Mouse (Mus musculus): ENCODE data around the gene Nmt1. TPM values are rescaled to one million over a fixed set of nuclear protein-coding genes. Genes with fewer than 3 reads are reported as not detected.

Gene Nmt1
- polyA plus RNA-seq, 1 experiment from 2014 or later = 26.8 TPM

GRCm38 (mm10) chr11:103046286-103046685 is 18.3 kb downstream of the Nmt1 start:
- no peak for ATAC-seq
- Histone ChIP-seq H3K27ac (ENCODE audit: low read length) (no peak overlapping the region), H3K36me3 (ENCODE audit: control insufficient read depth, insufficient read depth, low read length) (peaks cover 20% of the 10 kb centered on the region), H3K4me3 (ENCODE audit: low read depth, low read length) (no peak overlapping the region), H3K4me1 (ENCODE audit: control insufficient read depth, insufficient read depth, low read length) (no peaks in the 10 kb centered on the region), H3K27me3 (ENCODE audit: control insufficient read depth, insufficient read depth, low read depth, low read length) (no peaks in the 10 kb centered on the region), H3K9me3 (replicated peaks; ENCODE audit: control insufficient read depth, low read length, poor library complexity, severe bottlenecking) (no peaks in the 10 kb centered on the region), H3K4me2 (ENCODE audit: low read length) (no peak overlapping the region), H3K9ac (ENCODE audit: low read depth, low read length) (no peak overlapping the region)
- 65% methylated on average over 8 of the region's 8 CpGs for WGBS

DNA sequence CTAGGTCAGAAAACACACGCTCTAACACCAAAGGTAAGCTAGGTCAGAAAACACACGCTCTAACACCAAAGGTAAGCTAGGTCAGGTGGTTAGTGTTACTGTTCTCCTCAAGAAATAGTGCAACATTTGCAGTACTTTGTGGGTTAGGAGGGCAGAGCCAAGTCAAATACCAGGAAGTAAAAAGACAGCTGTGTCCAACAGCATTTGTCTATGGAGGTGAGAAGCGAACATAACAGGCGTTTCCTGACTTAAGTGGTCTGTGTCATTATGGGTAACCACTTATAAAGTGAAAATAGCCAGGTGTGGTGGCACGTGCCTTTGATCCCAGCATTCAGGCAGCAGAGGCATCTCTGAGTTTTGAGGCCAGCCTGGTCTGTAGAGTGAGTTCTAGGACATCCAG is 21.6 kb downstream of the Nmt1 start:
- H3K9me3 ChIP-seq (replicated peaks; ENCODE audit: control insufficient read depth, low read length, poor library complexity, severe bottlenecking) = no peaks in the 10 kb centered on the region
- no peak overlapping the region for H3K27ac ChIP-seq (ENCODE audit: low read length)
- peaks cover 13% of the 10 kb centered on the region for H3K36me3 ChIP-seq (ENCODE audit: control insufficient read depth, insufficient read depth, low read length)
- 94% methylated on average over 5 of the region's 5 CpGs for WGBS
- no peaks in the 10 kb centered on the region for H3K4me1 ChIP-seq (ENCODE audit: control insufficient read depth, insufficient read depth, low read length)
- no peak for ATAC-seq
- H3K27me3 ChIP-seq (ENCODE audit: control insufficient read depth, insufficient read depth, low read depth, low read length) = no peaks in the 10 kb centered on the region
- no peak overlapping the region for H3K9ac ChIP-seq (ENCODE audit: low read depth, low read length)
- no peak overlapping the region for H3K4me2 ChIP-seq (ENCODE audit: low read length)
- no peak overlapping the region for H3K4me3 ChIP-seq (ENCODE audit: low read depth, low read length)

DNA sequence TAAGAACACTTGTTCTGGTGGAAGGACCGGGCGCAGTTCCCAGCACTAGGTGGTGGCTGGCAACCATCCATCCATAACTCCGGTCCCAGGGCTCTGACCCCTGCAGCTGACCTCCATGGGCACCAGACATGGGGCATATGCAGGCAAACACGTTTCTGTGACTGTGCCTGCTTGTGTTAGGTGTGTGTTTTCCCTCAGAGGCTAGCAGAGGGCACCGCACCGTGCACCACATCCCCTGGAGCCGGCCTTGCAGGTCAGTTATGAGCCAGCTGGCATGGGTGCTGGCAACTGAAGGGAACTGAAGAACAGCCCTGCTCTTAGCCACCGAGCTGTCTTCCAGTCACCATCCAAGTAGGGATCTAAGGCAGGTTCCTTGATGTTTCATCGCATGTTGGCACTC is 22.2 kb downstream of the Nmt1 start:
- Histone ChIP-seq H3K4me2 (ENCODE audit: low read length) (no peak overlapping the region), H3K27me3 (ENCODE audit: control insufficient read depth, insufficient read depth, low read depth, low read length) (no peaks in the 10 kb centered on the region), H3K4me3 (ENCODE audit: low read depth, low read length) (no peak overlapping the region), H3K9ac (ENCODE audit: low read depth, low read length) (no peak overlapping the region), H3K36me3 (ENCODE audit: control insufficient read depth, insufficient read depth, low read length) (peaks cover 8% of the 10 kb centered on the region), H3K27ac (ENCODE audit: low read length) (no peak overlapping the region), H3K9me3 (replicated peaks; ENCODE audit: control insufficient read depth, low read length, poor library complexity, severe bottlenecking) (no peaks in the 10 kb centered on the region), H3K4me1 (ENCODE audit: control insufficient read depth, insufficient read depth, low read length) (no peaks in the 10 kb centered on the region)
- ATAC-seq = no peak
- 92% methylated on average over 9 of the region's 9 CpGs for WGBS

DNA sequence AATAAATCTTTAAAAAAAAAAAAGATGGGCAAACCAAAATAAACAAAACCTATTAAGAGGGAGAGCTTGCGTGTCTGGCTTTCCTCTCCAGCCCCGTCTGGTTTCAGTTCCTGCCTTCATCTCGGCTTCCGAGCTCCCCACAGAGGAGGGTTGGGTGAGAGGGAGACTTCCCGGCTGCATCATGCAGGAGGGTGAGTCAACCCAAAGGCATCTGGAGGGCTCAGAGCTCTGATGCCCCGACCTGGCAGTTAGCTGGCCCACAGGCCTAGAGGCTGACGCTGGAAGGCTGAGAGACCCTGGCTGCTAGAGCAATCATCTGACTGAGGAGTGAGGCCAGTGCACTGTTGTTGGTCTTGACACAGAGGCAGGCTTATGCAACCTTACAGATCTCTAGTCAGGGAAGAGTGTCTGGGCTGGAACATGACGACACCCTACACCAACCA is 23.3 kb downstream of the Nmt1 start:
- WGBS = 89% methylated on average over 8 of the region's 8 CpGs
- H3K4me2 ChIP-seq (ENCODE audit: low read length) = no peak overlapping the region
- H3K4me3 ChIP-seq (ENCODE audit: low read depth, low read length) = no peak overlapping the region
- H3K27ac ChIP-seq (ENCODE audit: low read length) = no peak overlapping the region
- no peaks in the 10 kb centered on the region for H3K4me1 ChIP-seq (ENCODE audit: control insufficient read depth, insufficient read depth, low read length)
- no peak for ATAC-seq
- H3K9me3 ChIP-seq (replicated peaks; ENCODE audit: control insufficient read depth, low read length, poor library complexity, severe bottlenecking) = no peaks in the 10 kb centered on the region
- peaks cover 5% of the 10 kb centered on the region; the same call in 1 of the 2 replicates for H3K36me3 ChIP-seq (ENCODE audit: control insufficient read depth, insufficient read depth, low read length)
- no peak overlapping the region for H3K9ac ChIP-seq (ENCODE audit: low read depth, low read length)
- H3K27me3 ChIP-seq (ENCODE audit: control insufficient read depth, insufficient read depth, low read depth, low read length) = no peaks in the 10 kb centered on the region

DNA sequence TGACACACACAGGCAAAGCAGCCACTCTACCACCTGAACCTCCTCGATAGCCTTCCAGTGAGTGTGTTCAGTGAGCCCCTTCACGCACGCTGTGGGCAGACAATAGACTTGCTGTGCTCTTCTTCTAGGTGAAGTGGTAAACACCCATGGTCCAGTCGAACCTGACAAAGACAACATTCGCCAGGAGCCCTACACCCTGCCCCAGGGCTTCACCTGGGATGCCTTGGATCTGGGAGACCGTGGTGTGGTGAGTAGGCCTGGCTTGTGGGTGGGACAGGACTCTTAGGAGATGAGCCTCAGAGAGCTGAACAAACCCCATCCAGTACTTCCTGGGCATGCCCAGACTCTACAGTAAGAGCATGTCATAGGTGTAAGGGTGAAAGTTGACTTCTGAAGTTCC is 24.1 kb downstream of the Nmt1 start:
- Histone ChIP-seq H3K9ac (ENCODE audit: low read depth, low read length) (no peak overlapping the region), H3K4me3 (ENCODE audit: low read depth, low read length) (no peak overlapping the region), H3K27me3 (ENCODE audit: control insufficient read depth, insufficient read depth, low read depth, low read length) (no peaks in the 10 kb centered on the region), H3K4me2 (ENCODE audit: low read length) (no peak overlapping the region), H3K9me3 (replicated peaks; ENCODE audit: control insufficient read depth, low read length, poor library complexity, severe bottlenecking) (no peaks in the 10 kb centered on the region), H3K4me1 (ENCODE audit: control insufficient read depth, insufficient read depth, low read length) (no peaks in the 10 kb centered on the region), H3K27ac (ENCODE audit: low read length) (no peak overlapping the region), H3K36me3 (ENCODE audit: control insufficient read depth, insufficient read depth, low read length) (peaks cover 8% of the 10 kb centered on the region; the same call in 1 of the 2 replicates)
- WGBS = 93% methylated on average over 6 of the region's 6 CpGs
- no peak for ATAC-seq

DNA sequence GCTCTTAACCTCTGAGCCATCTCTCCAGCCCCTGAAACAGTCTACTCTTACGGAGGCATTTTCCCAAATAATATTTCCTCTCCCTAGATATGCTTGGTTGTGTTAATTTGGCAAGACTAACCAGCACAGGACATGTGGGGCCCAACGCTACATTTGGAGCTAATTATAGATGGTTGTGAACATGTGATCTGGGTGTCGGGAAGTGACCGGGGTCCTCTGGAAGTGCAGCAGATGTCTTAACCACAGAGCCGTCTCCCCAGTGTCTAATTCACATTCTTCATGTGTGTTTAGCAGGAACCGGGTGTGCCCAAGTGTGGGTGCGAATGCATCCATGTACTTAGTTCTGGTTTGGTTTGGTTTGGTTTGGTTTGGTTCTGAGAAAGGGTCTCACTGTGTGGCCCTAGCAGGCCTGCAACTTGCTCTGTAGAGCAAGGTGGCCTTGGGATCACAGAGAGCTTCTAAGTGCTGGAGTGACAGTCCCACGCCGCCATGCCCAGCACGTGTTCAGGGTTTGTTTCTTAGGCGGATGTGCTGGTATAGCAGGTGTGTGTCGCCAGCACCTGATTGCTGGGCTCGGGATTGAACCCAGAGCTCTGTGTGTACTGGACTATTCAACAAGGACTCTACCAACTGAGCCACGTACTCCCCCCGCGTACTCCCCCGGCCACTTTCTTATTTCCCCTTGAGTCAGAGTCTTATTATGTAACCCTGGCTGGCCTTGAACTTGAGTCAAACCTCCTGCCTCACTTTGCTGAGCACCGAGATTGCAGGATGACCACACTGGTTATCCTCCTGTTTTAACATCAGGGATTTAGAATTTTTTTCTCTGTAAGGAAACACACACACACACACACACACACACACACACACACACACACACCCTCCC is 25.4 kb downstream of the Nmt1 start:
- Histone ChIP-seq H3K9ac (ENCODE audit: low read depth, low read length) (no peak overlapping the region), H3K4me3 (ENCODE audit: low read depth, low read length) (no peak overlapping the region), H3K27me3 (ENCODE audit: control insufficient read depth, insufficient read depth, low read depth, low read length) (no peaks in the 10 kb centered on the region), H3K27ac (ENCODE audit: low read length) (no peak overlapping the region), H3K4me1 (ENCODE audit: control insufficient read depth, insufficient read depth, low read length) (no peaks in the 10 kb centered on the region), H3K36me3 (ENCODE audit: control insufficient read depth, insufficient read depth, low read length) (peaks cover 14% of the 10 kb centered on the region; the same call in 1 of the 2 replicates), H3K9me3 (replicated peaks; ENCODE audit: control insufficient read depth, low read length, poor library complexity, severe bottlenecking) (no peaks in the 10 kb centered on the region), H3K4me2 (ENCODE audit: low read length) (no peak overlapping the region)
- no peak for ATAC-seq
- WGBS = 96% methylated on average over 18 of the region's 18 CpGs

DNA sequence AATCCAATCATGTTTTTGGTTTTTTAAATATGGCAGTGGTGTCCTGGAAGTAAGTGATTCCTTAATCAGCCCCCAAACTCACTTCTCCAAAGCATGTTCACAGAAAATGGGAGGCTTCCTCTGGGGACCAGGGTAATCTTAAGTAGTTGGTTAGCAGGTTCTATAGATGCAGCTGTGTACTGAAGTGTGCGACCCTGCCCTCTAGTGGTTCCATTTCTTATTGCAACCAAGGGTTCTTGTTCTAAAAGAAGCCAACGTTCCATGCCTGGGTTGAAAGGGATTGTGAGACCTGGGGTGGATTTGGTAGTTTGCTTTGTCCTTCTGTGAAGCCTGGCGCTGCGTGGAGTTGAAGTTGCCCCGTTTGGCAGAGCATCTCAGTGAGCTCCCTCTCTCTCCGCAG is 26.8 kb downstream of the Nmt1 start:
- Histone ChIP-seq H3K36me3 (ENCODE audit: control insufficient read depth, insufficient read depth, low read length) (peaks cover 19% of the 10 kb centered on the region; the same call in 1 of the 2 replicates), H3K9ac (ENCODE audit: low read depth, low read length) (no peak overlapping the region), H3K27me3 (ENCODE audit: control insufficient read depth, insufficient read depth, low read depth, low read length) (no peaks in the 10 kb centered on the region), H3K4me3 (ENCODE audit: low read depth, low read length) (no peak overlapping the region), H3K4me1 (ENCODE audit: control insufficient read depth, insufficient read depth, low read length) (no peaks in the 10 kb centered on the region), H3K4me2 (ENCODE audit: low read length) (no peak overlapping the region), H3K9me3 (replicated peaks; ENCODE audit: control insufficient read depth, low read length, poor library complexity, severe bottlenecking) (no peaks in the 10 kb centered on the region), H3K27ac (ENCODE audit: low read length) (no peak overlapping the region)
- WGBS = 41% methylated on average over 6 of the region's 6 CpGs
- 0 out of 2 replicates have a peak, but pooled peaks have one; percentile 32 for ATAC-seq

- Histone ChIP-seq H3K27me3 (ENCODE audit: control insufficient read depth, insufficient read depth, low read depth, low read length) (no peaks in the 10 kb centered on the region), H3K4me3 (ENCODE audit: low read depth, low read length) (no peak overlapping the region), H3K36me3 (ENCODE audit: control insufficient read depth, insufficient read depth, low read length) (peaks cover 23% of the 10 kb centered on the region), H3K9me3 (replicated peaks; ENCODE audit: control insufficient read depth, low read length, poor library complexity, severe bottlenecking) (no peaks in the 10 kb centered on the region), H3K27ac (ENCODE audit: low read length) (no peak overlapping the region), H3K9ac (ENCODE audit: low read depth, low read length) (no peak overlapping the region), H3K4me2 (ENCODE audit: low read length) (no peak overlapping the region), H3K4me1 (ENCODE audit: control insufficient read depth, insufficient read depth, low read length) (no peaks in the 10 kb centered on the region)
- WGBS = 95% methylated on average over 7 of the region's 7 CpGs
- no peak for ATAC-seq
These were observed 28.6 kb downstream of the Nmt1 start for GRCm38 (mm10) chr11:103056636-103057035.

GRCm38 (mm10) chr11:103058499-103059085 is 30.6 kb downstream of the Nmt1 start:
- no peak overlapping the region for H3K27ac ChIP-seq (ENCODE audit: low read length)
- 80% methylated on average over 3 of the region's 3 CpGs for WGBS
- H3K4me2 ChIP-seq (ENCODE audit: low read length) = no peak overlapping the region
- H3K4me3 ChIP-seq (ENCODE audit: low read depth, low read length) = no peak overlapping the region
- H3K9ac ChIP-seq (ENCODE audit: low read depth, low read length) = no peak overlapping the region
- H3K4me1 ChIP-seq (ENCODE audit: control insufficient read depth, insufficient read depth, low read length) = no peaks in the 10 kb centered on the region
- no peak for ATAC-seq
- no peaks in the 10 kb centered on the region for H3K27me3 ChIP-seq (ENCODE audit: control insufficient read depth, insufficient read depth, low read depth, low read length)
- H3K36me3 ChIP-seq (ENCODE audit: control insufficient read depth, insufficient read depth, low read length) = peaks cover 30% of the 10 kb centered on the region
- H3K9me3 ChIP-seq (replicated peaks; ENCODE audit: control insufficient read depth, low read length, poor library complexity, severe bottlenecking) = no peaks in the 10 kb centered on the region

All from midbrain, embryonic 16.5 days (tissue).